Mouse (Mus musculus) right cerebral cortex, adult 18-20 months (tissue): ENCODE results near the gene Lilr4b.
"Not testable (repeated sequence)": the region's sequence is repeated elsewhere in the genome, so short reads cannot be mapped to it uniquely, and the experiment has no call there.

Source experiments
- DNase-seq: peaks from one replicate; pipeline ENCODE4 v3.0.0; 2022; ENCODE audit warnings: mixed read lengths

The Lilr4b gene

DNA sequence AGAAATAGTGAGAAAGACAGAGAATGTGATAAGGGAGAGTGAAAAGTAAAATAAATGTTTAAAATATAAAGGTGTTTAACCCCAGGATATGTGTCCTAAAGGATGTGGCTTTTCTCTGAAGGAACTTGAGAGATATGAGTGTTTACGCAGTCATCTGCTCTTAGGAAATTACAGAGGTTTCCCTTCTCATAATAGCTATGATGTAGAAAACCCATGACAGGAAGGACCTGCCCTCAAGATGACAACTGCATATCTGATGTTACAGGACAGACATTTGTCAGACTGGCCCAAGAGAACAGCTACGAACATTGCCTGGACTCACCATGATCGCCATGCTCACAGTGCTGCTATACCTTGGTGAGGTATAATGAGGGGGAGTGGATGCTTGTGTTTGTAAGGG lies at the start of gene Lilr4b, which contains the start of gene Gm49339:
Lilr4b (plus strand) TSS at position 236 of the 400 bp plus-strand sequence.
Gm49339 (plus strand) TSS at position 216 of the 400 bp plus-strand sequence.
- not testable (repeated sequence) for DNase-seq

DNA sequence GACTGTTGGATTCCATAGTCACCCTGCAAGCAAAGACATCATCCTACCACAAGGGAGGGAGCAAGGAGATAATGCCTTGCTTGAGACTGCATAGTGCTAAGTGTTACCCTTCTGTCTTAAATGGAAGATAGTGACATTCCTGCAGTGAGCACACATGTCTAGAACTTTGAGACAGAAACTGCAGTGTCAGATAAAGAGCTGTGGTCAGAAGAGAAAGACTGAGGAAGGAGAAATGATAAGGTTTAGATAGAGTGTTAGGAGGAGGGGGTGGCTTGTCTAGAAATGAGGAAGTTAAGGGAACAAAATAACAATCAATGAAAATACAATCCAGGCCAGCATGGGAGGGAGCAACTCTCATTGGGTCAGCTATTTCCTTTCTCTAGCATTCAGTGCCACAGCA lies 47.5 kb upstream of the Lilr4b start:
- no peak for DNase-seq

DNA sequence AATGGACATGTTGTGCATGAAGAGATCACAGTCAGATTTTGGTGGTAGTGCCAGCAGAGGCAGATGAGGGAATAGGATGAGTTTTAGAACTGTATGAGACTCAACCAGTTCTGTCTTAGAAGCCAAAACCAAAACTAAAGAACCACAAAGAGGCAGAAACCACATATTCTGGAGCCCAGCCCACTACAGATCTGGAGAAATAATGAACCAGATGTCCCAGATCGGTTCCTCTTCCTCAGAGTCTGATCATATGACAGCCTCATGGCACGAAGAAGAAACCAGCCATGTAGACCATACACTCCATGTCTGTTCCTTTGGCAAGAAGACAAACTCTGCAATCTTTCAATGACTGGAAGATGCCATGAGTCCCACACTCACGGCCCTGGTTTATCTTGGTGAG lies 44.7 kb upstream of the Lilr4b start:
- no peak for DNase-seq

DNA sequence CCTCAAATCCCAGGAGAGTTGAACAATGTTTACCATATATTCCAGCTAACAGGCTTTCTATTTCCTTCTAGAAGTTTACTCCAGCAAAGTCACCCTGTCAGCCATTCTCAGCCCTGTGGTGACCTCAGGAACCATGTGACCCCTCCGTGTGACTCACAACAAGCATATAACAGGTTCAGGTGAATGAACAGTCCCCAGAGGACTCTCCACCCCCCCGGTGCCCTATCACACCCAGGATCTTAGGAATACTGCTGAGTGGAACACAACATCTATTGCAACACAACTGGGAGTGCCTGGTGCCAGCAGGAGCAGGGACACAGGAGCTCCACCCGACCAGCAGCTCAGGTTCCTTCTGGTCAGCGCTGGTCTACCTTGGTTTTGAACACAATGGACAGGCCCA lies 28.8 kb upstream of the Lilr4b start:
- DNase-seq: no peak

DNA sequence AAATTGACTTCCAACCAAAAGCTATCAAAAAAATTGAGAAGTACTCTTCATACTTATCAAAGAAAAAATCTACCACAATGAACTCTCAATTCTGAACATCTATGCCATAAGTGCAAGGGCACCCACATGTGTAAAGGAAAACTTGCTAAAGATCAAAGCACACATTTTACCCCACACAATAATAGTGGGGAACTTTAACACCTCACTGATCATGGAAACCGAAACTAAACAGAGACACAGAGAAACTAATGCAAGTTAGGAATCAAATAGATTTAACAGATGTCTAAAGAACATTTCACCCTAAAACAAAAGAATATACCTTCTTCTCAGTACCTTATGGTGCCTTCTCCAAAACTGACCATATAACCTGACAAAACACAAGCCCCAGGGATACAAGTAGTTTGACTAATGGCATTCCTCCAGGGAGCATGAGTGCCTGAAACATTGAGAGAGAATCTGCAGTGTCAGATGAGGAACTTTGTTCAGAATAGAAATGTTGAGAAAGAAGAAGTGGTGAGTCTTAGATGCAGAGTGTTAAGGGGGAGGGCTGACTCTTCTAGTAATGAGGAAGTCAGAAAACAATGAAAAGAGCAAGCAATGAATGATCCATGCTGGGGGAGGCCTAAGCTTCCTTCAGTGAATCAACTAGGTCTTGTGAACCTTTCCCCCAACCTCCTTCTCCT lies 26.7 kb upstream of the Lilr4b start:
- no peak for DNase-seq

DNA sequence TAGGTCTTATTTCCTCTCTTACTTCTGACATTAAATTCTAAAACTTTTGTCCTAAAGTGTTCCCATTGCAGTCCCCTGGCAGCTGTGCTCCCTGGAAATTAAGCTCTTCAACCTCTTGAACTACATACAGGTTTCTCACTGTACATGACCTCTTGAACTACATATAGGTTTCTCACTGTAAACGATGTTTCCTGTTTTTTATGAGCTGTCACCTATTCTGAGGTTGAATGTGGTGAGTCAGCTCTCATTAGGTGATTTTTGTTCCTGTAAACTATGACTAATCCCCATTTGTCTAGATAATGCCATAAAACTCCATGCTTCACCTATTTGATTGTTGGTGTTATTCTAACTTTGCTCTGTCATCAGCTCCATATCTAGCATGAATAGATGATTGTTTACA lies 26.1 kb upstream of the Lilr4b start:
- no peak for DNase-seq

DNA sequence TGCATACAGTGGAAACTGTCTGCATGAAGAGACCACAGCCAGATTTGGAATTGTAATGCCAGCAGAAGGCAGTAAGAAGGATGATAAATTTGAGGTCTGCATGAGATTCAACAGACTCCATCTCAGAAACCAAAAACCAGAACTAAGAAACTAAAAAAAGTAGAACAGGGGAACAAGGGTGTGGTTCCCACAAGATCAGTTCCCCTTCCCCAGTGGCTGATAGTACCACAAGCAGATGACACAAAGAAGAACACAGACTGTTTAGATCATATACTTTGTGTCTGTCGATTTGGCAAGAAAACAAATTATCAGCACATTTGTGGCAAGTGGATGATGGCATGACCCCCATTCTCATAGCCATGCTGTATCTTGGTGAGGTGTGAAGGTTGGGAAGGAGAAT lies 24.7 kb upstream of the Lilr4b start:
- no peak for DNase-seq

DNA sequence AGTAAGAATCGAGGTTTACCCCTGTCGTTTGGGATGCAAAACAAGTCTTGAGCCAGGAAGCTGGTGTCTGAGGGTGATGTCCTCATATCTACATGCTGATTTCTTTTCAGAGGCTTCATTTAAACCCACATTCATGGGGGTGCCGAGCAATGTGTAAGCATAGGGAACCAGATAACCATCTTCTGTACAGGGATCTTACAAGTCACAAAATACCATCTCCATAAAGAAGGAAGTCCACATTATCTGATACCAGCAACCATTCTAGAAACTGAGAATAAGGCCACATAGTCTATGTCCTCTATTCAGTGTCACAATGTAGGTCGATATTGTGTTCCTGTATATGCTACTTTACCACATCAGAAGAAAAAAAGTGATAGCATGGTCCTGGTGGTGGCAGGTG lies 24.1 kb upstream of the Lilr4b start:
- DNase-seq: no peak

DNA sequence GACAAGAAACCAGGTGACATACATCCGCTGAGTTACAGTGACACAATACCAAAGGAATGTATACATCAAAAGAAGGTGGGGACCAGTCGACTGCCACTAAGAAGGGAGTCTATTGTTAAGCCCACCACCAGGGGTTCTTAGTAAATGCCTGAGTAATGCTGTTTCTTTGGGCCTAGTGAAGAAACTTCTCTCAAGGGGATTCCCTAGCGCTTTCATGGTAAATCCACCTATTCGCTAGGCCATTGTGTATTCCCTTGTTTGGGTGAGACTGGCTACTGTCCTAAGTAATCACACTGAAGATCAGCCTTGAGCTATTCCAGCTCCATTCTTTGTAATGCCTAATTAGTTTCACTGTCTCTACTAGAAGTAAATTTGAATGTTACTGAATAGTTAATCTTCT lies 16.6 kb upstream of the Lilr4b start:
- DNase-seq: not testable (repeated sequence)

DNA sequence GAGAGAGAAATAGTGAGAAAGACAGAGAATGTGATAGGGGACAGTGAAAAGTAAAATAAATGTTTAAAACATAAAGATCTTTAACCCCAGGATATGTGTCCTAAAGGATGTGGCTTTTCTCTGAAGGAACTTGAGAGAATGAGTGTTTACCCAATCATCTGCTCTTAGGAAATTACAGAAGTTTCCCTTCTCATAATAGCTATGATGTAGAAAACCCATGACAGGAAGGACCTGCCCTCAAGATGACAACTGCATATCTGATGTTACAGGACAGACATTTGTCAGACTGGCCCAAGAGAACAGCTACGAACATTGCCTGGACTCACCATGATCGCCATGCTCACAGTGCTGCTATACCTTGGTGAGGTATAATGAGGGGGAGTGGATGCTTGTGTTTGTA lies 10.3 kb downstream of the Lilr4b start, which contains the start of gene Lilrb4a:
Lilrb4a (plus strand) TSS at position 266 of the 400 bp plus-strand sequence.
- DNase-seq: not testable (repeated sequence)

DNA sequence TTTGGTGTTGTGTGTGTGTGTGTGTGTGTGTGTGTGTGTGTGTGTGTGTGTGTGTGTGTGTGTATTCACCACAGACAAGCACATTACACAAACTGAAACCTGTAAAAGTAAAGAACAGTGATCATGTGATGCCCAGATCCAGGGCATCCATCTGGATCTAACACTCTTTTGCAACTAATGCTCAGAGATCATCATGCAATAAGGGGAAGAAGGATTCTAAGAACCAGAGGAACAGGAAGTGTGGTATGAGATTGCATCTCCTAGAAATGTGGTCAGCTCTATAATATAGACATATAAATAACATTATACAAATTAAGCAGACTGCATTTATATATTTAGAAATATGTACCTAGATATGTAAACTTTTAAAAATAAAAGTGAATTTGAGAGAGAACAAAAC lies 39.6 kb downstream of the Lilr4b start:
- DNase-seq: no peak

DNA sequence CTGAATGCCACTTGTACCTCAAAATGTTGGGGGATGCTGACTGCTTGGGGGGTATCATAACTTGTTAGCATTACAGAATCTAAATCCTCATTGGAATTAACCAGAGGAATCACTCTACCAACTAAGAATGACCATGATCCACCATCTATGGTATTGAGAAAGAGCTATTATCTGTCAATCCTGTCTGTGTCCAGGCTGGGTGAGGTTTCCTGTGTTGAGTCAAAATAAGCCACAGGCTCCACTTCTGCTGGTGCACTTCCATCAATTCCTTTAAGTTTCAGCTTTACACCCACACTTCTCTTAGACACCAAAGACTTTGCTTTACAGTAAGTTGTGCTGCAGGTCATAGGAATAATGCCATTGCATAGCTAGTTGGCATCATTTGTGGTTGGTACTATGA lies 41.0 kb downstream of the Lilr4b start:
- no peak for DNase-seq

DNA sequence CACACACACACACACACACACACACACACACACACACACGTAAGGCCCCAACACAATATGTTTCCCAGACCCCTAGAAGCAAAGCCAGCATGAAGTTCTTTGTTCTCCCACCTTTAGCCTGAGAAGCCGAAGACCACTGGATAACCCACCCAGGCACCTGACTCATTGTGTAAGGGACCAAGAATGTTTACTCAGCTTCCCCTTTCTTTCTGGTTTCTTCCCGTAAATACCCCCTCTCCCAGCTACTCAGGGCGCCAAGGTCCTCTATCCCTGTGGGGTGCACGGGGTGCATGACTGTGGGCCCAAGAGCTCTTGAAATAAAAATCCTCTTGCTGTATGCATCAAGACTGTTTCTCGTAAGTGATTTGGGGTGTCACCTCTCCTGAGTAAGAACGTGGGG lies 45.7 kb downstream of the Lilr4b start:
- no peak for DNase-seq

DNA sequence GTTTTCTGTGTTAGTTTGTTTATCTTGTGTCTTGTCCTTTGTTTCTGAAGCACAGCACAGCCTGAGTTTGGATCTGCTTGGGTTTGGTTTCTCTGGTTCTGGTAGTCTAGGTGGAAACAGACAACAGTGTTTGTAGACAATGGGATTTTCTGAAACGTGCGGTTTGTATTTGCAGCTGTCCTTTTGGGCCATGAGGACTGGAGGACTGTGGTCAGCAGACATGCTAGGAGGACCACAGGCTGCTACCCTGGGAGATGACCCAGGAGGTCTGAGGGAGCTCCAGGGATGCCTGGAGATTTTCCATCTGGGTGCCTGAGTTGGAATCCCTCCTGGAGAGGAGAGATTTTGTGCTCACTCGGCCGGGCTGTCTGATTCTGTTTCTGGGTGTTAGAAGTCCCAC lies 46.2 kb downstream of the Lilr4b start:
- no peak for DNase-seq

DNA sequence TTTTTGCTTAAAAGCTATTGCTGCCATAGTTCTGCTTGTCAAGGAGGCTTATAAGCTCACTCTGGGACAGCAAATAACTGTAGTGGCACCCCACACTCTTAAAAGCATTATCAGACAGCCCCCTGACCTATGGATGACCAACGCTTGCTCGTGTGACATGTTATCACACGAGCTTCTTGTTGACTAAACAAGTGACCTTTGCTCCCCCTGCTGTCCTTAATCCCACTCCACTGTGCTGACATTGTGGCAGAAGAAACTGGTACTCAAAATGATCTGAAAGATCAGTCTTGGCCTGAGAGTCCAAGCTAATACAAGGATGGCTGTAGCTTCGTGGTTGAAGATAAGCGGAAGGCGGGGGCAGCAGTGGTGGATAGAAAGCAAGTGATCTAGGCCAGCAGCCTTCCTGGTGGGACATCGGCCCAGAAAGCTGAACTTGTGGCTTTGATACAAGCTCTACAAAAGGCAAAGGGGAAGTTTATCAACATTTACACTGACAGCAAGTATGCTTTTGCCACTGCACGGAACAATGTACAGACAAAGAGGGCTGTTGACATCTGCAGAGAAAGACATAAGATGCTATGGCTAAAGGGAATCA lies 48.5 kb downstream of the Lilr4b start:
- no peak for DNase-seq

DNA sequence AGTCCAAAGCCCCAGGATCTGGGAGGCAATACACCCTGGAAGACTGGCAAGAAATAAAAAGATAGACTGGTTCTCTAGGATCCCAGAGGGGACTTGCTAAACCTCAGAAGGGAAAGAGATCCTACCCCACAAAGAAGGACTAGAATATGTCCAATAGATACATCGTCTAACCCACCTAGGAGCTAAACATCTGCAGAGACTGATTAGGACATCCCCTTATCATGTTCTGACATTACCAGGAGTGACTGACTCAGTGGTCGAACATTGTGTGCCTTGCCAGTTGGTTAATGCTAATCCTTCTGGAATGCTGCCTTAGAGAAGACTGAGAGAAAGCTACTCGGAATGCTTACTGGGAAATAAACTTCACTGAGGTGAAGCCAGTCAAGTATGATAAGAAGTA lies 49.1 kb downstream of the Lilr4b start:
- DNase-seq: no peak

DNA sequence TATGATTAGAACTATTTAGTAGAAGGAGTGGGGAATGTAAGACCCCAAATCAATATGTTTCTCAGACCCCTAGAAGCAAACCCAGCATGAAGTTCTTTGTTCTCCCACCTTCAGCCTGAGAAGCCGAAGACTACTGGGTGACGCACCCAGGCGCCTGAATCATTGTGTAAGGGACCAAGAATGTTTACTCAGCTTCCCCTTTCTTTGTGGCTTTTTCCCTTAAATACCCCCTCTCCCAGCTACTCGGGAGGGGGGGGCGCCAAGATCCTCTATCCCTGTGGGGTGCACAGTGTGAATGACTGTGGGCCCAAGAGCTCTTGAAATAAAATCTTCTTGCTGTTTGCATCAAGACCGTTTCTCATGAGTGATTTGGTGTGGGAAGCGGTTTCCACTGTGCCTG lies 50.4 kb downstream of the Lilr4b start:
- DNase-seq: no peak
